Mouse (Mus musculus) neural tube, embryonic 15.5 days (tissue): ENCODE results near the gene Pxmp4. TPM values are rescaled to one million over a fixed set of nuclear protein-coding genes. Genes with fewer than 3 reads are reported as not detected.

Experiments
- ATAC-seq: fragments of 200-750 bp; cut with Nextera tagmentation; 2 replicates; pipeline ENCODE4 v1.8.0; 2017; ENCODE audit warnings: mild to moderate bottlenecking, moderate TSS enrichment, moderate library complexity; ENCODE audit not compliant: low FRiP score
- H3K27ac ChIP-seq: fragments of 300-500 bp; sonication (generic); replicated peaks from 2 replicates; pipeline ENCODE4 v1.5.1; 2015; ENCODE audit warnings: mild to moderate bottlenecking, inconsistent platforms
- H3K27me3 ChIP-seq: fragments of 300-500 bp; sonication (generic); replicated peaks from 2 replicates; pipeline ENCODE4 v1.6.1; 2015; ENCODE audit warnings: inconsistent platforms
- H3K36me3 ChIP-seq: fragments of 300-500 bp; sonication (generic); 2 replicates; pipeline ENCODE4 v1.6.1; 2015; ENCODE audit warnings: inconsistent platforms
- H3K4me1 ChIP-seq: fragments of 300-500 bp; sonication (generic); 2 replicates; pipeline ENCODE4 v1.6.1; 2015; ENCODE audit warnings: inconsistent platforms
- H3K4me2 ChIP-seq: fragments of 300-500 bp; sonication (generic); 2 replicates; pipeline ENCODE4 v1.6.1; 2015; ENCODE audit warnings: inconsistent platforms, mild to moderate bottlenecking, moderate library complexity
- H3K4me3 ChIP-seq: fragments of 300-500 bp; sonication (generic); replicated peaks from 2 replicates; pipeline ENCODE4 v1.5.1; 2015; ENCODE audit warnings: mild to moderate bottlenecking, inconsistent platforms
- H3K9ac ChIP-seq: fragments of 300-500 bp; sonication (generic); replicated peaks from 2 replicates; pipeline ENCODE4 v1.6.1; 2015; ENCODE audit warnings: mild to moderate bottlenecking, inconsistent platforms
- H3K9me3 ChIP-seq: fragments of 300-500 bp; sonication (generic); replicated peaks from 2 replicates; pipeline ENCODE4 v1.6.1; 2016; ENCODE audit warnings: inconsistent platforms
- WGBS: fragments of 180-500 bp; shearing (Covaris S2); methylation state at CpG from one replicate; pipeline ENCODE4 v1.1.7; 2015; ENCODE audit warnings: mixed read lengths; 5-methylcytosine and 5-hydroxymethylcytosine counted together
- polyA plus RNA-seq: library from polyadenylated mRNA; unstranded; fragments of >200 nt; fragmentation: Nextera tagmentation; extraction: Ambion mirVana; gene quantifications from 2 replicates; pipeline ENCODE4 v1.2.1, GENCODE M21; 2015

The Pxmp4 gene
- polyA plus RNA-seq, 1 experiment from 2014 or later, result 18.1 TPM

DNA sequence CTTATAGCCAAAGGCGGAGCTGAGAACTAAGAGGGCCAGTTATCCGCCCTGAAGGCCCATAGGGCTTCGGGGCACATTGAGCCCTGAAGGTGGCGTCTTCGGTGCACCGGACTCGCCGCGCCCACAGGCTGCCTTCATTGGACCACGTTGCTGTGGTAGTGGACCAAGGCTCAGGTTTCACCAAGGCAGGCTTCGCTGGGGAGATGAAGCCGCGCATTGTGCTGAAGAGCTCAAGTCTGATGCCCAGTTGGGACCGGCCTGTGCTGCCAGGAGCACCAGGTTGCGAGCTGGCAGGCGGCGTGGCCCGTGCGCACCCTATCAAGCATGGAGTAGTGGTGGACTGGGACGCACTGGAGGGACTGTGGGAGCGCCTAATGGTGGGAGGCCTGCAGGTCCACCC lies 51.6 kb downstream of the Pxmp4 start:
- Histone ChIP-seq H3K4me2 (peak overlapping the region; percentile 47), H3K27ac (no peak overlapping the region; the same call in 1 of the 2 replicates), H3K9ac (0 out of 2 replicates have a peak overlapping the region, but pooled peaks have one; percentile 18), H3K36me3 (no peaks in the 10 kb centered on the region), H3K4me3 (0 out of 2 replicates have a peak overlapping the region, but pooled peaks have one; percentile 2), H3K4me1 (peaks cover 30% of the 10 kb centered on the region), H3K9me3 (no peaks in the 10 kb centered on the region), H3K27me3 (peaks cover 13% of the 10 kb centered on the region)
- ATAC-seq, result peak; percentile 4; the same call in 1 of the 2 replicates
- WGBS, result 43% methylated on average over 21 of the region's 21 CpGs

DNA sequence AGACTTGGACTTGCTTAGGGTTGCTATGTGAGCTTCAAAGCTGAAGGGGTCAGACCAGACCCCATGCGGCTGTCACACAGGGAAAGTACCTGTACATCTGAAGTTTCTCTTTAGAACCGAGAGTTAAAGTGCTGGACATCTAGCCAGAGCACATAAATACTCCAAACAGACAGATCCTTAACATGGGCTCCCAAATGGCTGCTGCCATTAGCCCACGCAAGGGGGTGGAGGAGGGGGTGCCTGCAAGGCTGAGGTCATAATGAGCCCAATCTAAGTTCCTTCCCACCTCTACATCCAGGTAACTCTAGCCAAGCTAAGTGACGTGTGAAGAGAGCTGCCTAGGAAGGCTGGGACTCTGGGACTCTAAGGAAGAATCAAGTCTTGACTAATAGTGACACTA lies 52.0 kb downstream of the Pxmp4 start, which contains the start of gene Actl10:
Actl10 (plus strand) TSS at position 301 of the 400 bp plus-strand sequence.
- WGBS, result 86% methylated on average over 4 of the region's 4 CpGs
- no peak for ATAC-seq
- H3K4me1 ChIP-seq, result peaks cover 29% of the 10 kb centered on the region
- H3K36me3 ChIP-seq, result no peaks in the 10 kb centered on the region
- H3K4me3 ChIP-seq, result 0 out of 2 replicates have a peak within 1 kb of the TSS, but pooled peaks have one; percentile 2
- no peaks in the 10 kb centered on the region for H3K9me3 ChIP-seq
- H3K27ac ChIP-seq, result no peak within 1 kb of the TSS; the same call in 1 of the 2 replicates
- H3K4me2 ChIP-seq, result peak within 1 kb of the TSS; percentile 47
- H3K27me3 ChIP-seq, result peaks cover 13% of the 10 kb centered on the region
- H3K9ac ChIP-seq, result 0 out of 2 replicates have a peak within 1 kb of the TSS, but pooled peaks have one; percentile 18

DNA sequence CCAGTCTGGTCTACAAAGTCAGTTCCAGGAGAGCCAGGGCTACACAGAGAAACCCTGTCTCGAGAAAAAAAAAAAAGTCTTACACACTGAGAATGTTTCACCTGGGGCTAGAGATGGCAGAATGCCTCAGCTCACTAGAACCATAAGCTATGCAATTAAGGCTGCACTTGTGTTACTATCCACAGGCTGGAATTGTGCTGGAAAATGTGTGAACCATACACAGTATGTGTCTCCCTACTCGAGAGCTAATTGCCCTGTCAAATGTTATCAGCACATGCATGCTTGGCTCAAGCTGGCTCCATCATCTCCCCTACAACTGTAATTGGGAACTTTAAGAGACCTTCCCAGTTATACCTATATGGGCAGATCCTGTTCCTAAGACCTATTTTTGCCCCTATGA lies 52.6 kb downstream of the Pxmp4 start:
- WGBS, result 66% methylated on average over 2 of the region's 2 CpGs
- no peak overlapping the region for H3K4me2 ChIP-seq
- H3K27me3 ChIP-seq, result peaks cover 13% of the 10 kb centered on the region
- no peaks in the 10 kb centered on the region for H3K36me3 ChIP-seq
- no peak overlapping the region for H3K27ac ChIP-seq
- ATAC-seq, result no peak
- peaks cover 29% of the 10 kb centered on the region for H3K4me1 ChIP-seq
- H3K4me3 ChIP-seq, result no peak overlapping the region
- no peak overlapping the region for H3K9ac ChIP-seq
- no peaks in the 10 kb centered on the region for H3K9me3 ChIP-seq

DNA sequence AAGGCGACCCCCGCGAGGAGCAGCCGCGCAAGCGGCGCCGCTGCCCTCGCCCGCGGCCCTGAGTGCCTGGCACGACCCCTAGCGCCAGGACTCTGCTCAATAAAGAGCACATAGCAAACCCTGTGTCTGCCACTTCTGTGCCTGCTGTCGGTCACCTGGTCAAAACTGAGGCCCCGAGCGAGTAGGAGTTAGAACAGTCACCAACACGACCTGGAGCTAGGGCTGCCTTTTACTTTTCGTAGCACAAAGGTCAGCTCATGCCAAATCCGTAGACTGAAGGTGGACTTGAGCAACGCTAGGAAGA lies 53.7 kb downstream of the Pxmp4 start:
- ATAC-seq, result peak; percentile 21

DNA sequence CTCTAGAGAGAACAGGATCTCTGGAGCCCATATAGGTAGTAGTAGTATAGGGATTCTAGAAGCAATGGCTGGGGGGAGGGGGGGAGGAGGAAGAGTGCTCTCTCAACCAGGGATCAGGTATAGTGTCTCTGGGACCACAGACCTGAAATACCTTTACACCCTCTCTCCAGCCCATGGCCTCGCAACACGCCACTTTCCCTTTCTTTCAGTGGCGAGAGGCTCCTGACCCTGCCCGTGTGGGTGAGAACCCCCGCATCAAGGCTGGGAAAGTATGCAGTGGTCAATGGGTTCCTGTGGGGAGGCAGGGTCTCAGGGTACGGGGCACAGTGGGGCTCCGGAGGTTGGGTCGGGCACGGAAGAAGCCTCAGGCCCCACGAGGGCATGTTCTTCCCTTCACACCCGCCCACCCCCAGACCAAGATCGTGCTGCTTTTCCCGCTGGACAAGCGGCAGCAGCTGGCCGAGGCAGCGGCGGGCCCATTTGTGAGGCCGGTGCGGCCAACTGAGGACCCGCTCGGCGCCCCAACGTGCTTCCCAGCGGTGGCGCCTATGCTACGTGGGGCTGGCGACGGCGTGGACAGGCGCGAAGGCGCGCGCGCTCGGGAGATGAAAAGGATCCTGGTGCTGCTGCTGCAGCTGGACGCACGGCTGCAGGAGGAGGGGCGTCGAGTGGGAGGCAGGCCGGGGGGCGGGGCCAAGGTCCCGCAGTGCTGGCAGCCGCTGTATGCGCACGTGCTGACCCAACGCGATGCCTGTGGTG lies 54.2 kb downstream of the Pxmp4 start:
- H3K4me2 ChIP-seq, result peak overlapping the region; percentile 96
- H3K27me3 ChIP-seq, result peaks cover 13% of the 10 kb centered on the region
- peaks cover 29% of the 10 kb centered on the region for H3K4me1 ChIP-seq
- H3K9me3 ChIP-seq, result no peaks in the 10 kb centered on the region
- H3K9ac ChIP-seq, result peak overlapping the region; percentile 63
- no peak overlapping the region for H3K27ac ChIP-seq
- no peaks in the 10 kb centered on the region for H3K36me3 ChIP-seq
- H3K4me3 ChIP-seq, result peak overlapping the region; percentile 50
- ATAC-seq, result peak; percentile 87
- 4% methylated on average over 38 of the region's 48 CpGs for WGBS

More for the DNA sequence above, 53.7 kb downstream of the Pxmp4 start:
- Histone ChIP-seq H3K4me2 (peak overlapping the region; percentile 96), H3K27me3 (peaks cover 13% of the 10 kb centered on the region), H3K9me3 (no peaks in the 10 kb centered on the region), H3K9ac (peak overlapping the region; percentile 63), H3K36me3 (no peaks in the 10 kb centered on the region), H3K4me1 (peaks cover 29% of the 10 kb centered on the region), H3K27ac (no peak overlapping the region), H3K4me3 (peak overlapping the region; percentile 50)
- WGBS, result 18% methylated on average over 20 of the region's 20 CpGs

DNA sequence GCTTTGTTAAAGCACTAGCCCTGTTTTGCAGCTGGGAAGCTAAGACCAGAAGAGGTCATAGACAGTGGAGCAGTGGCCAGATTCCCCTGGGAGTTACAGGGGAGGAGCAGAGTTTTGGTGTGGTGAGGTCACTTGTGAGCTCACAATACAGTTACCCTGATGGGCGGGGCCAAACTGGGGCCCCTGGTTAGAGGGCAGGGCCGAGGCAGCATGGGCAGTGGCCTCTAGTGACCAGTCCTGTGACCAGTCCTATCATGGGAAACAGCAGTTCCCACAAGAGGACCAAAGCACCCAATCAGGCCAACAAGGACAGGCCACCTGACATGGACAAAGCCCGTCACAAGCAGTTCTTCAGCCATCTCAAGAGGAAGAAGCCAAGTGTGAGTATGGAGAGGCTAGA lies 54.8 kb downstream of the Pxmp4 start:
- no peaks in the 10 kb centered on the region for H3K9me3 ChIP-seq
- no peaks in the 10 kb centered on the region for H3K36me3 ChIP-seq
- peaks cover 13% of the 10 kb centered on the region for H3K27me3 ChIP-seq
- H3K27ac ChIP-seq, result no peak overlapping the region
- H3K4me2 ChIP-seq, result peak overlapping the region; percentile 96
- 48% methylated on average over 3 of the region's 3 CpGs for WGBS
- no peak overlapping the region for H3K9ac ChIP-seq
- H3K4me1 ChIP-seq, result peaks cover 29% of the 10 kb centered on the region
- no peak overlapping the region for H3K4me3 ChIP-seq
- no peak for ATAC-seq

DNA sequence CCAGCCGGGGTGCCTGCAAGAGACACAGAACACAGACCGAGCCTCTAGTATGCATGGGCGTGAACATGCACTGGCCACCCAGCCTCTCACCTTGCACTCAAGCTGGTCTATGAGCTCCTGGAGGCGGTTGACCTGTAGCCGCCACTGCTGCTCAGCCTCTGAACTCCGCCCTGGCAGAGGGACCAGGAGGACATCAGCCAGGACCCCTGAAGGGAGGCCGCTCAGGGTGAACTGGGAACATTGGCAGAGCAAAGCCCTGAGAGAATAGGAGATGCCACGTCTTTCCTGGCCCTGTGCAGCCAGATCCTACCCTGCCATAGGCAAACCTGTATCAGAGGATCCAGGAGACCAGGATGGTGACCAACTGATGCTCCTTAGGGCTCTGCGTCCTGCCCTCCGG lies 56.8 kb downstream of the Pxmp4 start, which contains the start of gene 1700003F12Rik:
1700003F12Rik (plus strand) TSS at position 375 of the 400 bp plus-strand sequence.
- Histone ChIP-seq H3K9ac (no peak within 1 kb of the TSS), H3K4me2 (no peak within 1 kb of the TSS), H3K27ac (no peak within 1 kb of the TSS), H3K4me1 (peaks cover 17% of the 10 kb centered on the region), H3K27me3 (peaks cover 13% of the 10 kb centered on the region), H3K36me3 (no peaks in the 10 kb centered on the region), H3K9me3 (no peaks in the 10 kb centered on the region), H3K4me3 (no peak within 1 kb of the TSS)
- 91% methylated on average over 10 of the region's 10 CpGs for WGBS
- no peak for ATAC-seq

DNA sequence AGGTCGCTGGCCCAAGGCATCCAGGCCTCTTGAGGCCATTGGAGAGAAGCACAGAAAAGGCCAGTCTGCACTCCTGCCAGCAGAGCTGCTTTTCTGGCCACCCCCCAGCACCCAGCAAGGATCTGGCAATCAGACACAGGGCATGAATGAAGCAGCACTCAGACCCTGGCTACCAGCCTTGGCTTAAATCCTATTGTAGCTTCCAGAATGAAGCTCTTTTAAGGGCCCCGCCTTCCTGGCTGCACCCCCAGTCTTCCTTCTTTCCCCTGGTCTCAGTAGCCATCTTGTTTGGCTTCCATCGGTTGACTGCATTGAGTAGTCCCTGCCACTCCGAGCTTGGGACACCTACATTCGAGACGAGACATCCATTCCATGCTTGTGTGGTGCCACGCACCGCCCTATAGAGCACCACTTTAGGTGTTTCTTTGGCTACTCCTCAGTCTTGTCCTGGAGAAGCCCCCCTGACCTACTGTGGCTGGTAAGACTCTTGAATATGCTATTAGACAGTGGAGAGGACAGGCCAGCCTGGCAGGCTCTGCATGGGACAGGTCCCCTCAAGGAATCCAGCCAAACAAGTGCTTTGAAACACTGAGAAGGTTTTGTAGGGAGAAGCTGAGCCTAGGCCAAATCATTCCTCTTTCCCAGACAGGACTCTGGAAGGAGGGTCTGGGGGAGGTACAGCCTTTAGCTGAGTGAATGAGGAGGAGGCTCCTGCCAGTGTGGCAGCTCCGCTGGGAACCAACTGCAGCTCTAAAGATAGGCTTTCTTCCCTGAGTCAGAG lies 59.8 kb downstream of the Pxmp4 start:
- H3K4me1 ChIP-seq, result peaks cover 9% of the 10 kb centered on the region
- no peak overlapping the region for H3K9ac ChIP-seq
- H3K9me3 ChIP-seq, result no peaks in the 10 kb centered on the region
- H3K27ac ChIP-seq, result peak overlapping the region; percentile 80
- ATAC-seq, result peak; percentile 75
- no peak overlapping the region for H3K4me3 ChIP-seq
- no peak overlapping the region for H3K4me2 ChIP-seq
- 81% methylated on average over 9 of the region's 9 CpGs for WGBS
- no peaks in the 10 kb centered on the region for H3K36me3 ChIP-seq
- H3K27me3 ChIP-seq, result no peaks in the 10 kb centered on the region

DNA sequence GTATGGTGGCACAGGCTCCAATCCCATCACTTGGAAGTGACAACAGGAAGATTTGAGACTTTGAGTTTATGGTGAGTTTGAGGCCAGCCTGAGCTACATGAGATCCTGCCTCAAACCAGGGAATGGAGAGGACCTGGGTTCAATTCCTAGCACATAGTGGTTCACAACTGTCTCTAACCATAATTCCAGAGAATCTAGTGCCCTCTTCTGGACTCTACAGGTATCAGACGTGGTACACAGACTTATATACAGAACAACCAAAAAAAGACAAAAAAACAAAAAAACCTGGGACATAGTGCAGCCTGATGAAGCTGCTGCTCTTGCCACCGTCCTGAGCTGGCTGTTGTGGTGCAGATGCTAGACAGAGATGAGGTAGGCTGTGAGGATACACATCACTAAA lies 61.9 kb downstream of the Pxmp4 start:
- peaks cover 21% of the 10 kb centered on the region for H3K4me1 ChIP-seq
- H3K9me3 ChIP-seq, result no peaks in the 10 kb centered on the region
- 84% methylated on average over 2 of the region's 2 CpGs for whole genome bisulfite sequencing

DNA sequence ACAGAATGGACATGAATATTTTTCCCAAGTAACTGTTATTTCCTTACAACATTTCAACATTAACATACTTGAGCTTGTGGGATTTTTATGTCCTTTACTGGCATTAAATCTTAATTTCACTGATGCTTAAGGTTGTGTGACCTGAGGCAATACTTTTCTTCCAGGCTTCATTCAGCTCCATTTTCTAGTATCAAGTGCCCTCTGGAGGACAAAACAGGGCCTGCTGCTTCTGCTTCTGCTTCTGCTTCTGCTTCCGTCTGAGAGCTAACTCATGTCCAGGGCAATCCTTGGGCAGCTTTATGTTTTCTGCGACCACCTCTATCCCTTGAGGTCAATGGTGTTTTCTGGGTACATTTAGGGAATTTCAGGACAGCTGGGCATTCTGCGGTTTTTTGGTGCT lies 63.8 kb downstream of the Pxmp4 start:
- H3K9ac ChIP-seq, result no peak overlapping the region
- no peak overlapping the region for H3K4me2 ChIP-seq
- no peaks in the 10 kb centered on the region for H3K9me3 ChIP-seq
- H3K27me3 ChIP-seq, result no peaks in the 10 kb centered on the region
- 61% methylated on average over 3 of the region's 3 CpGs for WGBS
- no peak overlapping the region for H3K4me3 ChIP-seq
- ATAC-seq, result no peak
- peaks cover 21% of the 10 kb centered on the region for H3K36me3 ChIP-seq
- no peak overlapping the region for H3K27ac ChIP-seq
- peaks cover 21% of the 10 kb centered on the region for H3K4me1 ChIP-seq

More for the DNA sequence above, 61.9 kb downstream of the Pxmp4 start:
- H3K27me3 ChIP-seq, result no peaks in the 10 kb centered on the region
- no peak overlapping the region for H3K9ac ChIP-seq
- no peak overlapping the region for H3K4me2 ChIP-seq
- no peak overlapping the region for H3K4me3 ChIP-seq
- no peak for ATAC-seq
- H3K27ac ChIP-seq, result no peak overlapping the region
- peaks cover 4% of the 10 kb centered on the region; the same call in 1 of the 2 replicates for H3K36me3 ChIP-seq

DNA sequence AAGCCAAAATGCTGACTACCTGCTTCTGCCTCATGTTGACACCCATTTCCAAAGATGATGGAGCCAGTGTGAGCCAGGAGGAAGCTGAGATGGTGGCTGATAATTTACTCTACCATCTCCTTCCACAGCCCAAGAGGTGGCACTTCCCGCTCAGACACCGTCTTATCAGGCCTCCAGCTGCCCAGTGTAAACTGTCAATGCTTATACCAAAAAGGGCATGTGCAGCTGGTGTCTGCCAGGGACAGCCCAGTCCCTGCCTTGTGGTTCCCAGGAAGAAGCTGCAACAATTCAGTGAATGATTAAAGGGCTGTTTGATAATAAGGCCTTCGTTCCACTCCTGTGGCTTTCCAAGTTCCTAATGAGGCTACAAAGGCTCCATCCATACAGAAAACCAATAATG lies 64.8 kb downstream of the Pxmp4 start:
- peaks cover 30% of the 10 kb centered on the region for H3K36me3 ChIP-seq
- ATAC-seq, result no peak
- H3K9me3 ChIP-seq, result no peaks in the 10 kb centered on the region
- peak overlapping the region; percentile 28 for H3K27ac ChIP-seq
- 31% methylated on average over 3 of the region's 3 CpGs for WGBS
- no peaks in the 10 kb centered on the region for H3K27me3 ChIP-seq
- H3K4me1 ChIP-seq, result peaks cover 21% of the 10 kb centered on the region
- no peak overlapping the region for H3K9ac ChIP-seq
- no peak overlapping the region for H3K4me2 ChIP-seq
- H3K4me3 ChIP-seq, result no peak overlapping the region
